Mouse (Mus musculus): ENCODE measurements around the gene Cracr2b. TPM values are rescaled to one million over a fixed set of nuclear protein-coding genes. Genes with fewer than 3 reads are reported as not detected.

The Cracr2b gene
- total and polyA plus RNA-seq, 3 experiments = 15.4 to 35.0 (median 19.4) TPM

- DNase-seq = peak; percentile 56 to 76
- intact Hi-C loops (cut with DNase I) = no loop called here
Measured at GRCm38 (mm10) chr7:141456739-141457138, 4.2 kb upstream of the Cracr2b start.

GRCm38 (mm10) chr7:141457236-141457635, 3.7 kb upstream of the Cracr2b start:
- DNase-seq = peak in 1 of 2 experiments; percentile 20
- TF ChIP-seq POLR2A (IDR thresholded peaks at IDR 0.05; ENCODE audit: insufficient read depth, low read depth, low read length) (no peak), EP300 (IDR thresholded peaks at IDR 0.05; ENCODE audit: insufficient read depth, low read depth, low read length) (no peak), CTCF (IDR thresholded peaks at IDR 0.05) (no peak)
- Histone ChIP-seq H3K36me3 (ENCODE audit: control insufficient read depth, insufficient read depth, low read length) (peaks cover 5% of the 10 kb centered on the region; the same call in 1 of the 2 replicates), H3K27me3 (ENCODE audit: control insufficient read depth, insufficient read depth, low read length) (no peaks in the 10 kb centered on the region), H3K4me3 (peak overlapping the region; percentile 100; the same call in 1 of the 2 replicates), H3K27ac (peak overlapping the region; percentile 100), H3K4me1 (ENCODE audit: control insufficient read depth, insufficient read depth, low read length) (peaks cover 24% of the 10 kb centered on the region), H3K79me2 (replicated peaks; ENCODE audit: control insufficient read depth, insufficient read depth, low read length) (no peaks in the 10 kb centered on the region), H3K9ac (ENCODE audit: low read depth, low read length) (no peak overlapping the region; the same call in 1 of the 2 replicates)
- WGBS = 85% methylated on average over 14 of the region's 14 CpGs
- intact Hi-C loops (cut with DNase I) = no loop called here

More at GRCm38 (mm10) chr7:141456739-141457138, 4.2 kb upstream of the Cracr2b start:
- Histone ChIP-seq H3K4me1 (ENCODE audit: control insufficient read depth, insufficient read depth, low read length) (peaks cover 23% of the 10 kb centered on the region), H3K79me2 (replicated peaks; ENCODE audit: control insufficient read depth, insufficient read depth, low read length) (no peaks in the 10 kb centered on the region), H3K36me3 (ENCODE audit: control insufficient read depth, insufficient read depth, low read length) (peaks cover 5% of the 10 kb centered on the region; the same call in 1 of the 2 replicates), H3K4me3 (peak overlapping the region; percentile 100), H3K9ac (ENCODE audit: low read depth, low read length) (peak overlapping the region; percentile 97; the same call in 1 of the 2 replicates), H3K27me3 (ENCODE audit: control insufficient read depth, insufficient read depth, low read length) (no peaks in the 10 kb centered on the region), H3K27ac (peak overlapping the region; percentile 100)
- TF ChIP-seq POLR2A (IDR thresholded peaks at IDR 0.05; ENCODE audit: insufficient read depth, low read depth, low read length) (peak; percentile 19; the same call in 1 of the 2 replicates), EP300 (IDR thresholded peaks at IDR 0.05; ENCODE audit: insufficient read depth, low read depth, low read length) (peak; percentile 79; the same call in 1 of the 2 replicates), CTCF (IDR thresholded peaks at IDR 0.05) (no peak)
- WGBS = 37% methylated on average over 6 of the region's 6 CpGs

GRCm38 (mm10) chr7:141457986-141458660, 2.8 kb upstream of the Cracr2b start:
- peak; percentile 62 to 74 for DNase-seq
- Histone ChIP-seq H3K4me3 (no peak overlapping the region), H3K79me2 (replicated peaks; ENCODE audit: control insufficient read depth, insufficient read depth, low read length) (no peaks in the 10 kb centered on the region), H3K9ac (ENCODE audit: low read depth, low read length) (no peak overlapping the region; the same call in 1 of the 2 replicates), H3K27me3 (ENCODE audit: control insufficient read depth, insufficient read depth, low read length) (no peaks in the 10 kb centered on the region), H3K4me1 (ENCODE audit: control insufficient read depth, insufficient read depth, low read length) (peaks cover 26% of the 10 kb centered on the region), H3K27ac (peak overlapping the region; percentile 10; the same call in 1 of the 2 replicates), H3K36me3 (ENCODE audit: control insufficient read depth, insufficient read depth, low read length) (peaks cover 5% of the 10 kb centered on the region; the same call in 1 of the 2 replicates)
- intact Hi-C loops (cut with DNase I) = no loop called here
- WGBS = 72% methylated on average over 15 of the region's 15 CpGs
- TF ChIP-seq EP300 (IDR thresholded peaks at IDR 0.05; ENCODE audit: insufficient read depth, low read depth, low read length) (0 out of 2 replicates have a peak, but pooled peaks have one; percentile 37), CTCF (IDR thresholded peaks at IDR 0.05) (peak; percentile 75), POLR2A (IDR thresholded peaks at IDR 0.05; ENCODE audit: insufficient read depth, low read depth, low read length) (0 out of 2 replicates have a peak, but pooled peaks have one; percentile 22)

GRCm38 (mm10) chr7:141458661-141459060, 2.2 kb upstream of the Cracr2b start:
- Histone ChIP-seq H3K4me3 (no peak overlapping the region), H3K4me1 (ENCODE audit: control insufficient read depth, insufficient read depth, low read length) (peaks cover 26% of the 10 kb centered on the region), H3K27ac (peak overlapping the region; percentile 9), H3K79me2 (replicated peaks; ENCODE audit: control insufficient read depth, insufficient read depth, low read length) (no peaks in the 10 kb centered on the region), H3K27me3 (ENCODE audit: control insufficient read depth, insufficient read depth, low read length) (no peaks in the 10 kb centered on the region), H3K36me3 (ENCODE audit: control insufficient read depth, insufficient read depth, low read length) (peaks cover 5% of the 10 kb centered on the region; the same call in 1 of the 2 replicates), H3K9ac (ENCODE audit: low read depth, low read length) (no peak overlapping the region)
- 85% methylated on average over 11 of the region's 11 CpGs for WGBS
- DNase-seq = peak in 1 of 2 experiments; percentile 14
- intact Hi-C loops (cut with DNase I) = no loop called here
- no peak for TF ChIP-seq EP300 (IDR thresholded peaks at IDR 0.05; ENCODE audit: insufficient read depth, low read depth, low read length)
- TF ChIP-seq CTCF (IDR thresholded peaks at IDR 0.05) = peak; percentile 35; the same call in 1 of the 2 replicates
- TF ChIP-seq POLR2A (IDR thresholded peaks at IDR 0.05; ENCODE audit: insufficient read depth, low read depth, low read length) = no peak

- intact Hi-C loops (cut with DNase I) = no loop called here
- Histone ChIP-seq H3K27ac (peak overlapping the region; percentile 97), H3K4me1 (ENCODE audit: control insufficient read depth, insufficient read depth, low read length) (peaks cover 26% of the 10 kb centered on the region), H3K4me3 (no peak overlapping the region), H3K9ac (ENCODE audit: low read depth, low read length) (no peak overlapping the region), H3K27me3 (ENCODE audit: control insufficient read depth, insufficient read depth, low read length) (no peaks in the 10 kb centered on the region), H3K36me3 (ENCODE audit: control insufficient read depth, insufficient read depth, low read length) (peaks cover 5% of the 10 kb centered on the region; the same call in 1 of the 2 replicates), H3K79me2 (replicated peaks; ENCODE audit: control insufficient read depth, insufficient read depth, low read length) (no peaks in the 10 kb centered on the region)
- DNase-seq = peak; percentile 40 to 42
- 84% methylated on average over 17 of the region's 17 CpGs for whole genome bisulfite sequencing
- no peak for TF ChIP-seq POLR2A (IDR thresholded peaks at IDR 0.05; ENCODE audit: insufficient read depth, low read depth, low read length)
- no peak for TF ChIP-seq CTCF (IDR thresholded peaks at IDR 0.05)
- no peak for TF ChIP-seq EP300 (IDR thresholded peaks at IDR 0.05; ENCODE audit: insufficient read depth, low read depth, low read length)
Measured at GRCm38 (mm10) chr7:141459301-141459711, 1.6 kb upstream of the Cracr2b start.
